Mouse (Mus musculus): ENCODE data around the gene Lce1e.

GRCm38 (mm10) chr3:92752238-92752637 lies 43.4 kb upstream of the Lce1e start, which contains the start of gene Lce1g:
- no peak for TF ChIP-seq CTCF (IDR thresholded peaks at IDR 0.05; ENCODE audit: low read depth)
- no peak for TF ChIP-seq EP300 (optimal IDR thresholded peaks at IDR 0.05)
